Mouse (Mus musculus) urinary bladder, postnatal 36 days (tissue): ENCODE results near the gene Fam118a.

Experiments used
- DNase-seq, 2 experiments: peaks; one replicate each; pipeline ENCODE4 v3.0.0; 2022; ENCODE audit warnings: low spot score in 2 of 2, mixed read lengths in 1 of 2

The Fam118a gene

DNA sequence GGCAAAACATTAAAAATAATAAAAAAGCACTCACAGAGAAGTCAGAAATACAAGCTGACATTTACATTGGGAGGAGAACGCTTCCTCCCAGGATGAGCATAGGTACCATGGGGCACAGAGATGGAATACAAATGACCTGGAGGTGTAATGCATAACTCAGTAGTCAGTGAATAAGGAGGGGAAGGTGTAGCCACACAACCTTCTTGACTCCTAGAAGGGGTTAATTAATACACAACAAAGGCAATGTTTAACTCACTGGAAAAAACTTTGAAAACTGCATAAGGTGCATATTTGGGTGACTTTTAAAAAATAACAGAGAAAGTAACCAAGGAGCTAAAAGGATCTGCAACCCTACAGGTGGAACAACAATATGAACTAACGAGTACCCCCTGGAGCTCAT, 43.9 kb downstream of the Fam118a start:
- no peak for DNase-seq

GRCm38 (mm10) chr15:85085641-85086040, 56.9 kb downstream of the Fam118a start:
- DNase-seq, result no peak
